Mouse (Mus musculus) G1E-ER4 (cell line): ENCODE measurements around the gene Pde4c. TPM values are rescaled to one million over a fixed set of nuclear protein-coding genes. Genes with fewer than 3 reads are reported as not detected.

Source experiments
- GATA1 ChIP-seq: IDR thresholded peaks from one replicate; pipeline ENCODE4 v1.8.0; 2012; ENCODE audit warnings: low read length, inconsistent platforms
- polyA plus RNA-seq: library from polyadenylated mRNA; stranded (reverse); fragments of >175 nt; gene quantifications from 2 replicates; pipeline ENCODE4 v1.2.3, GENCODE M21; 2012

Pde4c gene
- polyA plus RNA-seq, 1 experiment = 1.2 TPM

GRCm38 (mm10) chr8:70795370-70795769, 71.8 kb downstream of the Pde4c start:
- no peak for TF ChIP-seq GATA1

GRCm38 (mm10) chr8:70796403-70797080, 73.0 kb downstream of the Pde4c start:
- TF ChIP-seq GATA1 = no peak

DNA sequence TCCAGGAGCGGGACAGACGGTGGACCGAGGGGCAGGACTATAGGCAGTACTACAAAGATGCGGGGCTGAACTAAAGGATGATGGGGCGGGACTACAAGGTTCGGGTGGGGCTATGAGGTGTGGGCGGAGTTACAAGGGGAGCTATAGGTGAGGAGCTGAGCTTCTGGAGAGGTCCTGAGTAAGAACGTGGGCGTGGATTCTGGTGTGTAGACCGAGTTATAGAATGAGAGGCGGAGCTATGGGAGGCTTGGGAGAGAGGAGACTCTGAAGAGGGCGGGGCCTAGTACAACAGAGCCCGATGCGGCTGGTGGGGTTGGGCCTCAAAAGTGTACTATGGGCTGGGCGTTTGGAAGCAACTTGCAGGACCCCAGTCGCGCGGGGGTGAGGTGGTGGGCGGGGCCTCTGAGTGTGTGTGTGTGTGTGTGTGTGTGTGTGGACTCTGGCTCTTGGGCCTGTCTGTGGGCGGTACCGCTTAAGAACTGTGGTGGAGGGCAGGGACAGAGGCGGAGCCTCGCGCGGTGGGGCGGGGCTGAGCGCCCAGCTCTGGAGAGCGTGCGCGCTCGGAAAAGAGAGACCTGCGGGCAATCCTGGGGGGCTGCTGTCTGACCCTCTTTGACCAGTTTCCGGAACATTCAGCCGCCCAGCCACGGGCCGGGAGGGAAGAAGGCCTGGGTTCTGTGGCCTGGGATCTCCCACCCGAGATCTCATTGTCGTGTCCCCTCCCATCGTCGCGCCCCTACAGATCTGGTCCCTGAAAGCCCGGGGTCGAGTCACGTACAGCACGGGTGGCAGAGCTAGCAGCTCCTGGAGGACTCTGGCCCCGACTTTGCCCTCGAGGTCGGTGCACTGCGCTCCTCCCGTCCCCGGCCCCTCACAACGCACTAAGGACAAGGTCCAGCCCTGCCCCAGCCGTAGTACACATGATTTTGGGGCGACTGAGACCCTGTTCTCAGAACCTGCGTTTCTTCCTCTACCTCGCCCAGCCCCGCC, 73.9 kb downstream of the Pde4c start:
- TF ChIP-seq GATA1 = no peak

- no peak for TF ChIP-seq GATA1
These were observed 74.8 kb downstream of the Pde4c start for GRCm38 (mm10) chr8:70798281-70798680.

DNA sequence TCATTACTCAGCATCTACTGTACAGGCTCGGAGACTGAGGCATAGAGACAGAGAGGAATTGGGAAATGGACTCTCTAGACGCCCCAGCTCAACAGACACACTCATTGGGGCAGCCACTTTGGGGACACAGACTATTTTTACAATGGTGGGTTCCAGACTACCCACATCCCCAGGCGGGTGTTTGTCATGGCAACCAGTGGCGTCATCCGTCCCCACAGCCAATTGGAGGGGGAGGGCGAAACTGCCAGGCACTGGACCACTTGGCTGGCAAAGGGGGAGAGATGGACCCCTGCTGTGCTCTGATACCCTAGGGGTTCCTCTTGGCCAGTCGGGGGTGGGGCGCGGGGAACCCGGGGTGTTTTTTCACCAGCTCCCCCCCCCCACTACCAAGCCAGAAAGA, 77.1 kb downstream of the Pde4c start:
- no peak for TF ChIP-seq GATA1

Other genes starting within 250 kb of the Pde4c start
- gene Klhl26, start 246.8 kb upstream of the Pde4c start, polyA plus RNA-seq = 10.0 and 10.8 TPM in 2 replicates
- not detected in 2 replicates for gene Tmem59l, start 236.4 kb upstream of the Pde4c start, polyA plus RNA-seq
- gene Crlf1, start 230.6 kb upstream of the Pde4c start, polyA plus RNA-seq = not detected in 2 replicates
- gene Rex1bd, start 217.0 kb upstream of the Pde4c start, polyA plus RNA-seq = 264 and 347 TPM in 2 replicates
- 421 and 1,202 TPM in 2 replicates for gene Uba52, start 212.9 kb upstream of the Pde4c start, polyA plus RNA-seq
- 1,137 and 1,401 TPM in 2 replicates for gene Fkbp8, start 196.0 kb upstream of the Pde4c start, polyA plus RNA-seq
- gene Kxd1, start 195.8 kb upstream of the Pde4c start, polyA plus RNA-seq = 41.4 and 54.9 TPM in 2 replicates
- 50.0 and 51.6 TPM in 2 replicates for gene Ell, start 184.3 kb upstream of the Pde4c start, polyA plus RNA-seq
- gene Isyna1, start 129.3 kb upstream of the Pde4c start, polyA plus RNA-seq = 184 and 204 TPM in 2 replicates
- 968 and 1,213 TPM in 2 replicates for gene Ssbp4, start 114.8 kb upstream of the Pde4c start, polyA plus RNA-seq
- 0.08 and 0.13 TPM in 2 replicates for gene Lrrc25, start 107.6 kb upstream of the Pde4c start, polyA plus RNA-seq
- 0.05 TPM in 1 of 2 replicates, not detected in the other for gene Gdf15, start 91.3 kb upstream of the Pde4c start, polyA plus RNA-seq
- gene Pgpep1, start 63.3 kb upstream of the Pde4c start, polyA plus RNA-seq = 3.7 and 5.0 TPM in 2 replicates
- gene Lsm4, start 50.5 kb upstream of the Pde4c start, polyA plus RNA-seq = 887 and 1,189 TPM in 2 replicates
- gene Jund, start 24.8 kb upstream of the Pde4c start, polyA plus RNA-seq = 173 and 232 TPM in 2 replicates
- not detected in 2 replicates for gene Iqcn, start 20.3 kb upstream of the Pde4c start, polyA plus RNA-seq
- not detected in 2 replicates for gene Gm3336, start 5.2 kb upstream of the Pde4c start, polyA plus RNA-seq
- 21.8 and 26.1 TPM in 2 replicates for gene Rab3a, start 31.0 kb downstream of the Pde4c start, polyA plus RNA-seq
- 189 and 199 TPM in 2 replicates for gene Mpv17l2, start 37.2 kb downstream of the Pde4c start, polyA plus RNA-seq
- gene Pik3r2, start 53.0 kb downstream of the Pde4c start, polyA plus RNA-seq = 70.1 and 86.8 TPM in 2 replicates
- gene Mast3, start 81.3 kb downstream of the Pde4c start, polyA plus RNA-seq = 206 and 255 TPM in 2 replicates
- 5.2 and 5.3 TPM in 2 replicates for gene Il12rb1, start 84.7 kb downstream of the Pde4c start, polyA plus RNA-seq
- gene Arrdc2, start 116.0 kb downstream of the Pde4c start, polyA plus RNA-seq = 65.7 and 101 TPM in 2 replicates
- gene Kcnn1, start 139.5 kb downstream of the Pde4c start, polyA plus RNA-seq = 0.03 TPM in 2 replicates
- gene Ccdc124, start 150.2 kb downstream of the Pde4c start, polyA plus RNA-seq = 179 and 205 TPM in 2 replicates
- 0.10 and 0.13 TPM in 2 replicates for gene Slc5a5, start 169.0 kb downstream of the Pde4c start, polyA plus RNA-seq
- gene Rpl18a, start 173.7 kb downstream of the Pde4c start, polyA plus RNA-seq = 1,483 and 5,957 TPM in 2 replicates
- gene Map1s, start 182.2 kb downstream of the Pde4c start, polyA plus RNA-seq = 129 and 137 TPM in 2 replicates